Comparison of ENCODE assay signal across 11 mouse cellular contexts in the genomic region with DNA sequence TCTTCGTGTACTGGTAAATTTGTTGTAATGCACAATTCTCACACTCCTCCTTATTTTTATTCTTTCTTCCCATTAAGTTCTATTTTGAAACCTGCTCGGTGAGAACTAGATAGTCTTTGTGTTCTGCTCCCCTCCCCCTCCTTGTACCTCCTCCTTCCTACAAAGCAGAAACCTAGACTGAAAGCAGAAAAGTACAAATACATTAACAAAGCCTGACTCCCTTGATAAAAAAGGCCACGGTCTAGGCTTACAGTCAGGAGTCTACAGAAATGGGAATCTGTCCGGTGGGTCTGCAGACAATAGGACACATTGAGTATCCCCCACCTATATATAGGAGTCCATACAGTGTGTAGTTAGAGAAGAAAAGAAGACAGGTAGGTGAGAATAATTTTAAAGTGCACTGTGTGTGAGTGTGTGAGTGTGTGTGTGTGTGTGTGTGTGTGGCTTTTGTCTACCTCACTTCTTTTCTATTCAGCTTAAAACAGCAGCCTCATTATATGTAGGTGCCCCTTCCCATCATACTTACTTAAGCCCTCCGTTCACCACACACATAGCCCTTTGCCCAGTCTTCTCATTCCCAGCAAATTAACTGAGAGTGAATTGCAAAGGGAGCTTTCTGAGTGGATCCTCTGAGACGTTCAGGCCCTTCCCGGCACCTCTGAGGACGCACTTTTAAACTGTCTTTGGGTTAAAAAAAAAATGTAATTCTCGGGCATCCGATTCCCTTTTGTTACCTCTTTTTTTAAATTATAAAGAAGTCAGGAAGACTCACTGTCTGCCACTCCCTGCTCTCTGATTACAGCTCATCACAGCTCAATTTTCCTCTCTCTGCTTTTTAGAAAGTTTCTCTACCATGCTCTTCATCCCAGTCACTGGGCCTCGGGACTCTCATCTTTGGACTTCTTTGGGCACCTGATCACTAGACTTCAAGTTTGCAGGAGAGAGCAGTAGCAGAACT.
DNase-seq lines count a peak whose midpoint lies in the region; ATAC-seq and TF ChIP-seq lines count a peak whose summit lies in the region.
"Had no signal": no experiment of that assay in that cellular context is flagged by ENCODE, and none has a peak within 500 bp of the region (broad histone marks: within the 10 kb centered on the region; RNA-seq: fewer than 3 reads in every experiment).

No protein-coding gene starts in this region.

- no peaks in the 10 kb centered on the region for H3K36me3 ChIP-seq in heart, embryonic 12.5 days
- H3K36me3 ChIP-seq in MEL (ENCODE audit: control insufficient read depth in 1 of 2, insufficient read depth in 2 of 2, low read length in 2 of 2) = no peaks in the 10 kb centered on the region
- H3K36me3 ChIP-seq in forebrain, embryonic 13.5 days (ENCODE audit: poor library complexity, severe bottlenecking) = no peaks in the 10 kb centered on the region
- H3K36me3 ChIP-seq in midbrain, embryonic 14.5 days (ENCODE audit: control insufficient read depth, insufficient read depth, low read length) = no peaks in the 10 kb centered on the region
- H3K36me3 ChIP-seq: liver, embryonic 13.5 days had no signal

- WGBS in heart, embryonic 12.5 days = 24% methylated on average over 11 of the region's 11 CpGs
- WGBS in forebrain, embryonic 13.5 days = under 1% methylated on average over 11 of the region's 11 CpGs
- 4% methylated on average over 11 of the region's 11 CpGs for WGBS in midbrain, embryonic 14.5 days

- no peak overlapping the region for H3K9ac ChIP-seq in heart, embryonic 12.5 days
- no peak overlapping the region for H3K9ac ChIP-seq in MEL (ENCODE audit: control insufficient read depth, low read depth, low read length, poor library complexity, severe bottlenecking)
- H3K9ac ChIP-seq in forebrain, embryonic 13.5 days = peak overlapping the region; percentile 60
- H3K9ac ChIP-seq in midbrain, embryonic 14.5 days (replicated peaks; ENCODE audit: low read length) = no peak overlapping the region
- H3K9ac ChIP-seq: liver, embryonic 13.5 days had no signal

- no peak for TF ChIP-seq EP300 in MEL (IDR thresholded peaks at IDR 0.05; ENCODE audit: low read depth in 1 of 2, low read length in 2 of 2)

- H3K27me3 ChIP-seq in heart, embryonic 12.5 days (replicated peaks) = no peaks in the 10 kb centered on the region
- H3K27me3 ChIP-seq in MEL (ENCODE audit: control insufficient read depth in 1 of 2, insufficient read depth in 2 of 2, low read length in 2 of 2) = no peaks in the 10 kb centered on the region
- peaks cover 17% of the 10 kb centered on the region for H3K27me3 ChIP-seq in forebrain, embryonic 13.5 days
- peaks cover 30% of the 10 kb centered on the region; the same call in 1 of the 2 replicates for H3K27me3 ChIP-seq in midbrain, embryonic 14.5 days (ENCODE audit: control insufficient read depth, insufficient read depth, low read length)

- ATAC-seq in heart, embryonic 12.5 days (ENCODE audit: insufficient number of reproducible peaks, low FRiP score) = no peak
- ATAC-seq in forebrain, embryonic 13.5 days = peak; percentile 12; the same call in 1 of the 2 replicates
- no peak for ATAC-seq in midbrain, embryonic 14.5 days (ENCODE audit: low FRiP score, low TSS enrichment)

- H3K9me3 ChIP-seq in heart, embryonic 12.5 days (replicated peaks) = no peaks in the 10 kb centered on the region
- no peaks in the 10 kb centered on the region for H3K9me3 ChIP-seq in MEL (replicated peaks; ENCODE audit: insufficient read depth, low read length)
- H3K9me3 ChIP-seq in forebrain, embryonic 13.5 days (replicated peaks) = no peaks in the 10 kb centered on the region
- H3K9me3 ChIP-seq in midbrain, embryonic 14.5 days (ENCODE audit: control insufficient read depth, low read length) = no peaks in the 10 kb centered on the region
- H3K9me3 ChIP-seq: liver, embryonic 13.5 days had no signal

- DNase-seq in heart, postnatal 36 days = no peak
- DNase-seq in MEL (ENCODE audit: low read depth, low spot score) = peak; percentile 15
- peak; percentile 59 for DNase-seq in midbrain, embryonic 14.5 days
- DNase-seq in layer of hippocampus, adult 9-10 months (ENCODE audit: low spot score) = no peak
- DNase-seq in adrenal gland, postnatal 14 days = no peak
- no peak for DNase-seq in lung, postnatal 14 days
- DNase-seq: cerebellum, adult 9-11 months; layer of hippocampus, adult 9-11 months; liver, embryonic 13.5 days had no signal

- intact Hi-C loops in heart, postnatal 36 days (cut with DNase I) = loop anchor here (1.0 to 10.0 kb wide), 7 partner anchors 214 to 1593 kb away; a partner anchor contains a TSS

- H3K4me2 ChIP-seq in heart, embryonic 12.5 days = peak overlapping the region; percentile 47; the same call in 1 of the 2 replicates
- peak overlapping the region; percentile 62 for H3K4me2 ChIP-seq in forebrain, embryonic 13.5 days
- H3K4me2 ChIP-seq in midbrain, embryonic 14.5 days (ENCODE audit: low read length) = peak overlapping the region; percentile 11

- no peak for TF ChIP-seq POLR2A in MEL (IDR thresholded peaks at IDR 0.05; ENCODE audit: control insufficient read depth in 1 of 2, insufficient read depth in 1 of 2, low read depth in 1 of 2, low read length in 2 of 2, poor library complexity in 1 of 2)

- H3K27ac ChIP-seq in heart, embryonic 12.5 days (ENCODE audit: poor library complexity, severe bottlenecking) = 0 out of 2 replicates have a peak overlapping the region, but pooled peaks have one; percentile 25
- no peak overlapping the region for H3K27ac ChIP-seq in MEL (ENCODE audit: control insufficient read depth, low read depth, low read length)
- peak overlapping the region; percentile 94 for H3K27ac ChIP-seq in forebrain, embryonic 13.5 days
- peak overlapping the region; percentile 32; the same call in 1 of the 2 replicates for H3K27ac ChIP-seq in midbrain, embryonic 14.5 days (replicated peaks; ENCODE audit: low read depth, low read length)
- H3K27ac ChIP-seq: liver, embryonic 13.5 days had no signal

- no peak for TF ChIP-seq CTCF in MEL (IDR thresholded peaks at IDR 0.05 in 2 of 3, conservative IDR thresholded peaks at IDR 0.05 in 1 of 3; ENCODE audit: control insufficient read depth in 1 of 3, insufficient read depth in 1 of 3, low read depth in 2 of 3, low read length in 3 of 3, poor library complexity in 1 of 3, severe bottlenecking in 1 of 3)

- H3K79me2 ChIP-seq in MEL (ENCODE audit: control insufficient read depth, insufficient read depth, low read length, poor library complexity) = no peaks in the 10 kb centered on the region

- no peak for TF ChIP-seq RAD21 in MEL (IDR thresholded peaks at IDR 0.05; ENCODE audit: low read depth, low read length)

- no peak overlapping the region for H3K4me3 ChIP-seq in heart, embryonic 12.5 days
- no peak overlapping the region for H3K4me3 ChIP-seq in MEL (ENCODE audit: control insufficient read depth in 1 of 2, insufficient read depth in 1 of 2, low read depth in 2 of 2, low read length in 2 of 2)
- H3K4me3 ChIP-seq in forebrain, embryonic 13.5 days = peak overlapping the region; percentile 24
- H3K4me3 ChIP-seq in midbrain, embryonic 14.5 days (replicated peaks; ENCODE audit: low read depth, low read length) = no peak overlapping the region
- H3K4me3 ChIP-seq: liver, embryonic 13.5 days had no signal

- peaks cover 41% of the 10 kb centered on the region for H3K4me1 ChIP-seq in heart, embryonic 12.5 days (replicated peaks)
- no peaks in the 10 kb centered on the region for H3K4me1 ChIP-seq in MEL (ENCODE audit: control insufficient read depth in 1 of 2, insufficient read depth in 2 of 2, low read length in 2 of 2)
- H3K4me1 ChIP-seq in forebrain, embryonic 13.5 days = peaks cover 76% of the 10 kb centered on the region
- H3K4me1 ChIP-seq in midbrain, embryonic 14.5 days (ENCODE audit: control insufficient read depth, insufficient read depth, low read length) = peaks cover 31% of the 10 kb centered on the region

TF ChIP-seq in MEL, 35 proteins besides CTCF, POLR2A, EP300 and RAD21:
- TF ChIP-seq ZNF384 (IDR thresholded peaks at IDR 0.05; ENCODE audit: low read depth, low read length) (peak; percentile 39; the same call in 1 of the 2 replicates), SIN3A (IDR thresholded peaks at IDR 0.05; ENCODE audit: low read length) (no peak)

Comparison
In these comparisons a context has a peak if more than half of its experiments do, and no peak if none do; other contexts are left out.
1. H3K4me2 ChIP-seq: peak in every context shown above with its lines; median percentile 62 in forebrain, embryonic 13.5 days; 47 in heart, embryonic 12.5 days; 11 in midbrain, embryonic 14.5 days.
2. DNase-seq: peak in MEL (single experiment) and midbrain, embryonic 14.5 days (single experiment); none in heart, postnatal 36 days (0 of 2), layer of hippocampus, adult 9-10 months (single experiment), adrenal gland, postnatal 14 days (single experiment) and lung, postnatal 14 days (single experiment).